Mouse (Mus musculus): ENCODE data around the gene Celf5.
A peak's percentile ranks its signal among the peaks of the same experiment; 100 is the strongest.

The Celf5 gene

GRCm38 (mm10) chr10:81474461-81474860 lies 8.0 kb downstream of the Celf5 start:
- DNase-seq (ENCODE audit: low read depth, low spot score) = no peak

- peak; percentile 38 for DNase-seq (ENCODE audit: low read depth, low spot score)
These were observed 9.5 kb downstream of the Celf5 start for GRCm38 (mm10) chr10:81473003-81473451.

GRCm38 (mm10) chr10:81472403-81473002 lies 10.0 kb downstream of the Celf5 start:
- no peak for DNase-seq (ENCODE audit: low read depth, low spot score)

- no peak for DNase-seq (ENCODE audit: low read depth, low spot score)
These were observed 12.1 kb downstream of the Celf5 start for GRCm38 (mm10) chr10:81470454-81470853.

- DNase-seq (ENCODE audit: low read depth, low spot score) = no peak
These were observed 13.3 kb downstream of the Celf5 start for GRCm38 (mm10) chr10:81469253-81469652.

GRCm38 (mm10) chr10:81467670-81468235 lies 14.8 kb downstream of the Celf5 start:
- DNase-seq (ENCODE audit: low read depth, low spot score) = no peak

GRCm38 (mm10) chr10:81466881-81467280 lies 15.6 kb downstream of the Celf5 start:
- no peak for DNase-seq (ENCODE audit: low read depth, low spot score)

- no peak for DNase-seq (ENCODE audit: low read depth, low spot score)
These were observed 16.4 kb downstream of the Celf5 start for GRCm38 (mm10) chr10:81466066-81466465.

- no peak for DNase-seq (ENCODE audit: low read depth, low spot score)
These were observed 17.3 kb downstream of the Celf5 start for GRCm38 (mm10) chr10:81465265-81465645.

GRCm38 (mm10) chr10:81464405-81465264 lies 17.9 kb downstream of the Celf5 start:
- DNase-seq (ENCODE audit: low read depth, low spot score) = no peak

- DNase-seq (ENCODE audit: low read depth, low spot score) = no peak
These were observed 19.0 kb downstream of the Celf5 start for GRCm38 (mm10) chr10:81463531-81463930.

- DNase-seq (ENCODE audit: low read depth, low spot score) = no peak
These were observed 19.6 kb downstream of the Celf5 start for GRCm38 (mm10) chr10:81462917-81463316.

GRCm38 (mm10) chr10:81462415-81462804 lies 20.1 kb downstream of the Celf5 start:
- no peak for DNase-seq (ENCODE audit: low read depth, low spot score)

- no peak for DNase-seq (ENCODE audit: low read depth, low spot score)
These were observed 20.7 kb downstream of the Celf5 start for GRCm38 (mm10) chr10:81461673-81462414.

- DNase-seq (ENCODE audit: low read depth, low spot score) = no peak
These were observed 21.6 kb downstream of the Celf5 start for GRCm38 (mm10) chr10:81460951-81461350.

GRCm38 (mm10) chr10:81460471-81460870 lies 22.0 kb downstream of the Celf5 start:
- no peak for DNase-seq (ENCODE audit: low read depth, low spot score)

- DNase-seq (ENCODE audit: low read depth, low spot score) = no peak
These were observed 23.1 kb downstream of the Celf5 start for GRCm38 (mm10) chr10:81459399-81459798.

GRCm38 (mm10) chr10:81458267-81458666 lies 24.2 kb downstream of the Celf5 start:
- no peak for DNase-seq (ENCODE audit: low read depth, low spot score)

- DNase-seq (ENCODE audit: low read depth, low spot score) = no peak
These were observed 24.9 kb downstream of the Celf5 start for GRCm38 (mm10) chr10:81457624-81458023.

- no peak for DNase-seq (ENCODE audit: low read depth, low spot score)
These were observed 25.4 kb downstream of the Celf5 start for GRCm38 (mm10) chr10:81456983-81457563.

GRCm38 (mm10) chr10:81455181-81455895 lies 27.2 kb downstream of the Celf5 start, which contains the start of gene Nfic:
Nfic (minus strand) TSS chr10:81455635.
- DNase-seq (ENCODE audit: low read depth, low spot score) = no peak
